Mouse (Mus musculus) midbrain, embryonic 15.5 days (tissue): ENCODE measurements around the gene Ttc28. TPM values are rescaled to one million over a fixed set of nuclear protein-coding genes. Genes with fewer than 3 reads are reported as not detected.

Experiments
- ATAC-seq: fragments of 200-750 bp; cut with Nextera tagmentation; replicated peaks from 2 replicates; pipeline ENCODE4 v1.8.0; 2017; ENCODE audit warnings: moderate TSS enrichment
- H3K27ac ChIP-seq: fragments of 300-500 bp; sonication (generic); 2 replicates; pipeline ENCODE4 v1.5.1; 2015; ENCODE audit warnings: mild to moderate bottlenecking, inconsistent platforms
- H3K27me3 ChIP-seq: fragments of 300-500 bp; sonication (generic); replicated peaks from 2 replicates; pipeline ENCODE4 v1.6.1; 2015; ENCODE audit warnings: inconsistent platforms
- H3K36me3 ChIP-seq: fragments of 300-500 bp; sonication (generic); replicated peaks from 2 replicates; pipeline ENCODE4 v1.6.1; 2015; ENCODE audit warnings: inconsistent platforms
- H3K4me1 ChIP-seq: fragments of 300-500 bp; sonication (generic); 2 replicates; pipeline ENCODE4 v1.6.1; 2015; ENCODE audit warnings: inconsistent platforms
- H3K4me2 ChIP-seq: fragments of 300-500 bp; sonication (generic); 2 replicates; pipeline ENCODE4 v1.6.1; 2015; ENCODE audit warnings: inconsistent platforms, mild to moderate bottlenecking, moderate library complexity
- H3K4me3 ChIP-seq: fragments of 300-500 bp; sonication (generic); 2 replicates; pipeline ENCODE4 v1.5.1; 2015; ENCODE audit warnings: mild to moderate bottlenecking, inconsistent platforms
- H3K9ac ChIP-seq: fragments of 300-500 bp; sonication (generic); 2 replicates; pipeline ENCODE4 v1.6.1; 2015; ENCODE audit warnings: mild to moderate bottlenecking, inconsistent platforms
- H3K9me3 ChIP-seq: fragments of 300-500 bp; sonication (generic); 2 replicates; pipeline ENCODE4 v1.6.1; 2016; ENCODE audit warnings: inconsistent platforms
- WGBS: fragments of 180-500 bp; shearing (Covaris S2); methylation state at CpG from one replicate; pipeline ENCODE4 v1.1.7; 2015; ENCODE audit warnings: mixed read lengths; 5-methylcytosine and 5-hydroxymethylcytosine counted together
- polyA plus RNA-seq: library from polyadenylated mRNA; unstranded; fragments of >200 nt; fragmentation: Nextera tagmentation; extraction: Ambion mirVana; gene quantifications from 2 replicates; pipeline ENCODE4 v1.2.1, GENCODE M21; 2015

Ttc28 gene
- polyA plus RNA-seq, 1 experiment from 2014 or later = 23.8 TPM

GRCm38 (mm10) chr5:111204976-111205586 lies 325.5 kb downstream of the Ttc28 start:
- Histone ChIP-seq H3K9me3 (no peaks in the 10 kb centered on the region), H3K9ac (no peak overlapping the region), H3K36me3 (no peaks in the 10 kb centered on the region), H3K4me3 (no peak overlapping the region), H3K4me2 (no peak overlapping the region), H3K27ac (peak overlapping the region; percentile 58), H3K27me3 (no peaks in the 10 kb centered on the region), H3K4me1 (peaks cover 66% of the 10 kb centered on the region)
- WGBS = 33% methylated on average over 4 of the region's 4 CpGs
- ATAC-seq = no peak

- WGBS = 34% methylated on average over 4 of the region's 4 CpGs
- Histone ChIP-seq H3K4me2 (no peak overlapping the region), H3K4me3 (no peak overlapping the region), H3K4me1 (peaks cover 59% of the 10 kb centered on the region), H3K9me3 (no peaks in the 10 kb centered on the region), H3K27ac (0 out of 2 replicates have a peak overlapping the region, but pooled peaks have one; percentile 27), H3K36me3 (no peaks in the 10 kb centered on the region), H3K27me3 (no peaks in the 10 kb centered on the region), H3K9ac (no peak overlapping the region)
- ATAC-seq = no peak
These were observed 326.2 kb downstream of the Ttc28 start for GRCm38 (mm10) chr5:111205817-111206216.

DNA sequence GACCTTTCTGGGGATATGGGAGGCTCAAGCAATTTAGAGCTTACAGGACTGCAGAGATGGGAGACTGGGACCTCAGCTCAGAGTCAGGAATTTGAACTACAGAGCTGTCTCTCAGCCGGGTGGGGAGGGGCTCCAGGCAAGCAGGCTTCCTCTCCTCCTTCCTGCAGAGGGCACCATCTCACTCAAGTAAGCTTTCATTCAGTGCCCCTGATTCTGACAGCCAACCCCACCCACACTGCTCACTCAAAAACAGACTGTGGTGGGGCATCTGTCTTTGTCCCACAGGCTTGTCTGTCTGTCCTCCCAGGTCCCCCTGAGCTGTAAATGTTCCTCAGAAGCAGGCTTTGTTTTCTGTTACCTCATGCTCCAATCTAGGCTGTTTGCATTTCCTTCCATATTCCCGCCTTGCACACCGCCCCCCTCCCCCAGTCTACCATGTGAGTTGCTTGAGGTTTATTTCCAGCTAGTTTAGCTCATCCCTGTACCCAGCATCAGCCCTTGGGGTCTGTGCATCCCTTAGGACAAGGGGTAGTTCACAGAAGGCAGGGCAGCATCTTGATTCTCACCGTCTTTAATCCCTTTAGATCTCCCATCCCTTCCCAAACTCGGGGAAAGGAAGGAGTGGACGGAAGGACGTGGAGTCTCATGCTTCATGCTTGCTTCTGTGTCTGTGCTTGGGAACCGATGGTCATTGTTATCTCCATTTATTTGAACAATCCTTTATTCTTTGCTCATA lies 328.5 kb downstream of the Ttc28 start:
- 35% methylated on average over 8 of the region's 8 CpGs for WGBS
- Histone ChIP-seq H3K9ac (no peak overlapping the region), H3K27ac (peak overlapping the region; percentile 42), H3K36me3 (no peaks in the 10 kb centered on the region), H3K4me2 (peak overlapping the region; percentile 3; the same call in 1 of the 2 replicates), H3K27me3 (no peaks in the 10 kb centered on the region), H3K9me3 (no peaks in the 10 kb centered on the region), H3K4me1 (peaks cover 42% of the 10 kb centered on the region), H3K4me3 (no peak overlapping the region)
- peak; percentile 46; the same call in 1 of the 2 replicates for ATAC-seq

- Histone ChIP-seq H3K9ac (no peak overlapping the region), H3K36me3 (no peaks in the 10 kb centered on the region), H3K27ac (peak overlapping the region; percentile 42; the same call in 1 of the 2 replicates), H3K4me1 (peaks cover 42% of the 10 kb centered on the region), H3K4me2 (no peak overlapping the region; the same call in 1 of the 2 replicates), H3K9me3 (no peaks in the 10 kb centered on the region), H3K4me3 (no peak overlapping the region), H3K27me3 (no peaks in the 10 kb centered on the region)
- 42% methylated on average over 5 of the region's 5 CpGs for WGBS
- ATAC-seq = peak; percentile 73
These were observed 329.0 kb downstream of the Ttc28 start for GRCm38 (mm10) chr5:111208660-111208969.

GRCm38 (mm10) chr5:111213935-111214450 lies 334.4 kb downstream of the Ttc28 start:
- no peak for ATAC-seq
- Histone ChIP-seq H3K4me3 (no peak overlapping the region), H3K9me3 (no peaks in the 10 kb centered on the region), H3K4me1 (peaks cover 55% of the 10 kb centered on the region), H3K4me2 (no peak overlapping the region), H3K27ac (peak overlapping the region; percentile 75), H3K27me3 (no peaks in the 10 kb centered on the region), H3K9ac (no peak overlapping the region), H3K36me3 (no peaks in the 10 kb centered on the region)
- 49% methylated on average over 8 of the region's 8 CpGs for whole genome bisulfite sequencing

DNA sequence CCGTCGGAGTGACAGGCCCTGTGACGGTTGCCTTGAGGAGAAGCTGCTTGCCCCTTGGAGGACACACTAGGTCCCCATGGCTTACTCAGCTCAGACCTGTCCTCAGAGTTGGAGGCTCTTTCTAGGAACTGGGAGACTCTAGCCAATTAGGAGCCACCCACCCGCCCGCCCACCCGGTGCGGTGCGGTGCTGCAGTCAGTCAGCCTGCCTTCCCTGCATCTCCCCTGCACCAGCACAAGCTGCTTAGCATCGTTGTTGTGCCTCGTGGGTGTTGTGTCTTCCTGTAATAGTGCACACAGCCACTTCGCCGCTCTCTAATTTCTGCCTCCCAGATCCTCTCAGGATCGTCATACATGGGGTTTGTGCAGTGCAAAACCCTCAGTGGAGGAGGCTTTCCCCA lies 335.3 kb downstream of the Ttc28 start:
- Histone ChIP-seq H3K9me3 (no peaks in the 10 kb centered on the region), H3K4me1 (peaks cover 63% of the 10 kb centered on the region), H3K27me3 (no peaks in the 10 kb centered on the region), H3K4me3 (no peak overlapping the region), H3K36me3 (no peaks in the 10 kb centered on the region), H3K4me2 (peak overlapping the region; percentile 11), H3K27ac (peak overlapping the region; percentile 75), H3K9ac (no peak overlapping the region)
- peak; percentile 72 for ATAC-seq
- 20% methylated on average over 13 of the region's 13 CpGs for WGBS

DNA sequence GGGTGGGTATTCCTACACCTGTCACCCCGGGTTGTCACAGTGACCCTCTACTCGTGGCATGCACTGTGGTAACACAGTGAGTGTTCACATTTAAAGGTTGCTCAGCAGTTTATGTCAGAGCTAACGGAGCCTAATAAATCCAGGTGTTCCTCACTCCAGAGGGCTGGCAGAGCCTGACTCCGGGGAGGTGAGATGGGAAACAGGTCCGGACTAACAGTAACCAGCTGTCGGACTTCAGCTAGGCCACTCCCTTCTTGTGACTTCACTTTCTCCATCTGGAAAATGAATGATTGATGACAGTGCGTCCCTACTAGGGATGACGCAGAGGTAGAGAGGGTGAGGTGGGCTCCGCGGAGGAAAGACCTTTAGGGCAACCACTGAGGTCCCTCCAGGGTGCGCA lies 336.1 kb downstream of the Ttc28 start:
- no peak overlapping the region for H3K4me3 ChIP-seq
- peaks cover 70% of the 10 kb centered on the region for H3K4me1 ChIP-seq
- no peak for ATAC-seq
- H3K36me3 ChIP-seq = no peaks in the 10 kb centered on the region
- H3K4me2 ChIP-seq = no peak overlapping the region
- WGBS = 61% methylated on average over 11 of the region's 11 CpGs
- no peak overlapping the region; the same call in 1 of the 2 replicates for H3K9ac ChIP-seq
- peak overlapping the region; percentile 75 for H3K27ac ChIP-seq
- no peaks in the 10 kb centered on the region for H3K27me3 ChIP-seq
- H3K9me3 ChIP-seq = no peaks in the 10 kb centered on the region

- H3K4me3 ChIP-seq = no peak overlapping the region
- no peaks in the 10 kb centered on the region for H3K27me3 ChIP-seq
- no peak overlapping the region for H3K9ac ChIP-seq
- H3K27ac ChIP-seq = peak overlapping the region; percentile 75; the same call in 1 of the 2 replicates
- no peak overlapping the region for H3K4me2 ChIP-seq
- 87% methylated on average over 9 of the region's 9 CpGs for WGBS
- peaks cover 75% of the 10 kb centered on the region for H3K4me1 ChIP-seq
- ATAC-seq = no peak
- H3K36me3 ChIP-seq = no peaks in the 10 kb centered on the region
- H3K9me3 ChIP-seq = no peaks in the 10 kb centered on the region
These were observed 336.6 kb downstream of the Ttc28 start for GRCm38 (mm10) chr5:111216166-111216565.

- Histone ChIP-seq H3K4me2 (no peak overlapping the region), H3K27ac (peak overlapping the region; percentile 46), H3K27me3 (no peaks in the 10 kb centered on the region), H3K9ac (no peak overlapping the region), H3K36me3 (no peaks in the 10 kb centered on the region), H3K4me3 (no peak overlapping the region), H3K4me1 (peaks cover 85% of the 10 kb centered on the region), H3K9me3 (no peaks in the 10 kb centered on the region)
- ATAC-seq = no peak
- 63% methylated on average over 18 of the region's 18 CpGs for whole genome bisulfite sequencing
These were observed 338.0 kb downstream of the Ttc28 start for GRCm38 (mm10) chr5:111217447-111218110.

DNA sequence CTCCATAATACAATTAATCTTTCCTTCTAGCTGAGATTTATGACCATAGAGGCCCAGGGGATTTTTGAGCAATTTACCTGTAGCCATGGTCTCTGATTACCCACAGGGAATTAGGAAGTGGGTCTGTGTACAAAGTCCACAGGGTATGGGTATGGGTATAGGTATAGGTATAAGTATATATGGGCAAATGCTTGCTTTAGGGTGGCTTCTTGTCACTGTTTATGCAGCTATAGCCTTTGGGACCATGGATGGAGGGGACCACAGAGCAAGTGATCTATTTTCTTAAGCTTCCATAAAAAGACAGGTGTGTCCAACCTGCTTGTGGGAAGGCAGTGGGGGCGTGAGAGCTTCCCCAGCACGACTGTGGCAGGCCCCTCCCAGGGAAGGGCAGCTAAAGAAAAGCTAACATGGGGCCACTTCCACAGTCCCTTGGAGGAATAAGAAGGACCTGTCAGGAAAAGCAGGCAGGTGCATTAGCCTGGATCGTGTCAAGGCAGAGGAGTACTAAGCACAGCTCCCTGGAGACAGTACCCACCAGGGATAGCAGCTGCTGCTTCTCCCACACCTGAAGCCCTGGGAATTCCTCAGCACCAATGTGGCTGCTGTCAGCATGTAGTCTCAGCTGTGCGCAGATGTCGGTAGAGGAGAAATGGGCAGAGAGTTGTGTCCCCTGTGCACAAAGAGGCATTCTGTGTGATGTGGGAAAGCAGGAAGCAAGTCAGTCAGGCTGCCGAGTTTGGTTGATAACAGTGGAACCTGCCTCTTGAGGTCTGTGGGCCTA lies 338.7 kb downstream of the Ttc28 start:
- Histone ChIP-seq H3K4me2 (no peak overlapping the region), H3K9ac (no peak overlapping the region), H3K9me3 (no peaks in the 10 kb centered on the region), H3K27ac (peak overlapping the region; percentile 80), H3K36me3 (peaks cover 1% of the 10 kb centered on the region; the same call in 1 of the 2 replicates), H3K27me3 (no peaks in the 10 kb centered on the region), H3K4me3 (no peak overlapping the region), H3K4me1 (peaks cover 84% of the 10 kb centered on the region)
- no peak for ATAC-seq
- WGBS = 65% methylated on average over 6 of the region's 6 CpGs

GRCm38 (mm10) chr5:111218998-111219397 lies 339.4 kb downstream of the Ttc28 start:
- no peak overlapping the region for H3K9ac ChIP-seq
- H3K36me3 ChIP-seq = peaks cover 8% of the 10 kb centered on the region
- H3K4me2 ChIP-seq = no peak overlapping the region
- no peak for ATAC-seq
- H3K4me1 ChIP-seq = peaks cover 77% of the 10 kb centered on the region
- H3K9me3 ChIP-seq = no peaks in the 10 kb centered on the region
- H3K27ac ChIP-seq = peak overlapping the region; percentile 80; the same call in 1 of the 2 replicates
- WGBS = 56% methylated on average over 5 of the region's 5 CpGs
- H3K27me3 ChIP-seq = no peaks in the 10 kb centered on the region
- H3K4me3 ChIP-seq = no peak overlapping the region
